Mouse (Mus musculus) testis, postnatal 14 days (tissue): ENCODE data around the gene Tmem200c.

ENCODE experiments used
- DNase-seq: peaks from one replicate; pipeline ENCODE4 v3.0.0; 2021; ENCODE audit warnings: low spot score

Gene Tmem200c

DNA sequence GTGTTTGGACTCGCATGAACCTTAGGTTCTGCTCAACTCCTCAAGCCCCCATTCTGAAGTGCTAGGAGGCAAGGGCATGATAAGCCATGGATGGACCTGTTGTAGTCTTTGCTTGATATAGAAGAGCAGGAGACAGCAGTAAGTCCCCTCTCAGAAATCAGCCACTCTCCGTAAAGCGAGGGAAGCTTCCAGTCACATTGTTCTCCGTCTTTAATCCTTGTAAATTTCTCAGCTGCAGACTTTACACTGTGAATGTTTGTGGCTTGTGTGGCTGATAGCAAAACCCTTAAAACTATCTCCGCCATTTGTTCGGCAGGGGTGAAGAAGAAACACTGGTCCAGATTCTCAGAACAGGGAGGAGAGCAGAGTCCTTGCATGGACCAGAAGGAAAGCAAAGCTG, at the start of gene Tmem200c:
Tmem200c (plus strand) TSS at position 301 of the 400 bp plus-strand sequence.
- no peak for DNase-seq

DNA sequence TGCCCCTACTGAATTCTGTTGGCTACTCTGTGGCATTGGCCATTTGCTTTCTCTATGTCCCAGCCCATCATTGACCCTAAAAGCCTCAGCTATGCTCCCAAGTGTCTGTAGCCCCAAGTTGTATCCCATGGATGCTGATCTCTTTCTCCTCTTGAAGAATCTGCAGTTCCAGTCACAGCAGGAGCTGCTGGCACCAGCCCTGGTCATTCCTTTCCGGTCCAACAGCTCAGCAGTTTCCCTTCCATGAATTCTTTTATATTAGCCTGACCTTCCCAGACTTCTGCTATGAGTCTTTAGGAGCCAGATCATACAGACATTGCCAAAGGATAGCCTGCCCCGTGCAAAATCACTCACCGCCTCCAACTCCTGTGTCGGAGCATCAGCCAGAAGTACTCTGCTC, 32.7 kb upstream of the Tmem200c start:
- no peak for DNase-seq

GRCm38 (mm10) chr17:68836655-68837012, 10.2 kb downstream of the Tmem200c start:
- DNase-seq = no peak

DNA sequence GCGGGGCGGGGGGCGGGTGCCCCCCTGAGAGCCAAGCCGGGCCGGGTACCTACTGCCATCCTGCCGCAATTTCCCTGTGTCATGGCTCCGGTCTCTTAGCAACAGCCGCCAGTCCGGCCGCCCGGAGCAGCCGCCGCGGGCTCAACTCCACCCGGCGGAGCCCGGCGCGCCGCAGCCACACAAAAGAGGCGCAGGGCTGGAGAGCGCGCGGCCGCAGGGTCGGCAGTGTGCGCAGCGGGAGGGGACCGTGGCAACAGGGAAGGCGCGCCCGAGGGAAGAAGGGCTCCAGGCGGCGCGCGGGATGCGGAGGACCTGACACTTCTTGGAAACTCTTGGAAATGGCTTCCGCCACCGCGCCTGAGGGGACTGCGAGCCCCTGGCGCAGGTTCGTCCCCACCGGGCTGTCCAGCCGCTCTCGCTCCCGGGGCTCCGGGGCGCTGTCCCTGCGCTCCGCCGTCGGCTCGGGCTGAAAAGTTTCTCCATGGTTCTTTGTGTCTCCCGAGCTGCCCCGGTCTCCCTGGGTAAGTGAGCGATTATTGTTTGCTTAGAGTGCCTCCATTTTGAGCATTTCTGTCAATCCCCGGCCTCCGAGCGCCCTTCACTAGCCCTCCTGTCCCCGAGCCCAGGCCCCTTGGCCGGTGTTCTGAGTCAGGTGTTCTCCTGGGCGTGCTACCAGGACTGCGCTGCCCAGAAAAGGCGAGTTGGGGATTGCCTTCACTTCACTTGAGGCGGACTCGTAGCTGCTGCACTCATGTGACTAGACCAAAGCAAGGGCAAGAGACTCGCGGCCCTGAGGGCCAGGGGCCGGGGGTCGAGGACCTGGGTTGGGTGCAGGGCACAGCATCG, 10.8 kb downstream of the Tmem200c start:
- DNase-seq = peak; percentile 20

DNA sequence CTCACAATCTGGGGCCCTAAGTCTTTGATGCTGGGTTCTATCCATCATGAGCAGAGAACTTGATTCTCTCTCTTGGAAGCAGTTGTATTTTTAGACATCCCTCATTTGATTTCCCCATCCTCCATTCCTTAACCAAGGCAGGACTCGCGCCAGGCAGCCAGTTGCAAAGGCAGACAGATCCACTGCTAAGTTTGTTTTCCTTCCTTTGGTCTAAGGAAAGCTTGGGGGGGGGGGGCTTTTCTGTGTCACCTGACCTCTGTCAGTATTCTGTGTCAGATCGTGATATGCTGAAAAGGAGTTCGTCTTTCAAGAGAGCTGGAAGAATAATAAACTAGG, 11.4 kb downstream of the Tmem200c start:
- no peak for DNase-seq

GRCm38 (mm10) chr17:68839888-68840571, 13.6 kb downstream of the Tmem200c start:
- no peak for DNase-seq

GRCm38 (mm10) chr17:68840572-68840939, 14.1 kb downstream of the Tmem200c start:
- no peak for DNase-seq

DNA sequence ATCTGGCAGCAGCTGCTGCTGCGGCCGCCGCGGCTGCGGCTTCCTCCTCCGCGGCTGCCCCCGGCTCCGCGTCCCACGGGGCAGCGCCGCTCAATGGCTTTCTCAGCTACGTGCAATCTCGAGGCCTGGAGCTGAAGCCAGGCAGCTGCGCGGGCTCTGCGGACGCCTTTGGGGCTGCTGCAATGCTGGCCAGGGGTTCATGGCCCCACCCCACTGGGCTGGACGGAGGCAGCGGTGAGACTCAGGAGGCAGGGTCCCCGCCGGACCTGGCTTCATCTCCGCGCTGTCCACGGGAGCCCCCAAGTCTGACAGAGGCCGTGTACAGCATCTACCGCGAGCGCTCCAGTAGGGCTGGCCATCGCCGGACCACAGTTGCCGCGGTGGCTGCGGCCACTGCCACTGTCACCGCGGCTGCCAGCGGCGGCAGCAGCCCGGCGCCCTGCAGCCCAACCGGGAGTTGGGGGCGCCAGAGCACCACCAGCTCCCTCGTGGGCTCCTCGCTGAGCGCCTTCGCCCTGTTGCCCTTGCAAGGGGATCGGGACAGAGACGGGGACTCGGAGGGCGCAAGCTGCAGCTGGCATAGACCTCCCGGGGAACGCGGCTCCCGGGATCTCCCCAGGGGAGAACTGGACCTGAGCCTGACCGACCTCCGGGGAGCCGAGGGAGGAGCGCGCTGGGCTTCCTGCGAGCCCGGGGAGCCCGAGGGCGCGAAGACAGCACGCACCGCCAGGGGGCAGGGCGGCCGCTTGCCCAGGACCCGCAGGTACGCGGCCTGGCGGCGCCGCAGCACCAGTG, 14.9 kb downstream of the Tmem200c start:
- peak; percentile 56 for DNase-seq

GRCm38 (mm10) chr17:68841892-68842252, 15.4 kb downstream of the Tmem200c start:
- no peak for DNase-seq

GRCm38 (mm10) chr17:68845931-68846330, 19.5 kb downstream of the Tmem200c start:
- DNase-seq = no peak

DNA sequence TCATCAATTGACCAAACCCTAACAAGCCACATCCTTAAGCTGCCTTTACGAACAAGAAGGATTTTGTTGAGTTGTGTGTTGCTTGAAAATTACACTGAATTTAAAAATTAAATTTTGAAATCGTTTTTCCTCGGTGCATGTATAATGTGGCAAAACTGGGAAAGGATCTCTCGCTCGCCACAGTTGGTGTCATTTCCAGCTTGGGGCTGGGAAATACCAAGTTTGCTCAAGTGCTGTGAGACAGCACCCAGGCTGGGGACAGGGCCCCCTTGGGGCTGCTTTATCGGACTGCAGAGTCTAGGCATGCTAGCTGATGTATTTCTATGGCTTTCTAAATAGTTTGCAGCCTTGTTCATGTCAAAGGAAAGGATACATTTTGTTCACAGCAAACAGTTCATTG, 22.3 kb downstream of the Tmem200c start:
- DNase-seq = no peak

- no peak for DNase-seq
These were observed 25.9 kb downstream of the Tmem200c start for GRCm38 (mm10) chr17:68852171-68852966.

DNA sequence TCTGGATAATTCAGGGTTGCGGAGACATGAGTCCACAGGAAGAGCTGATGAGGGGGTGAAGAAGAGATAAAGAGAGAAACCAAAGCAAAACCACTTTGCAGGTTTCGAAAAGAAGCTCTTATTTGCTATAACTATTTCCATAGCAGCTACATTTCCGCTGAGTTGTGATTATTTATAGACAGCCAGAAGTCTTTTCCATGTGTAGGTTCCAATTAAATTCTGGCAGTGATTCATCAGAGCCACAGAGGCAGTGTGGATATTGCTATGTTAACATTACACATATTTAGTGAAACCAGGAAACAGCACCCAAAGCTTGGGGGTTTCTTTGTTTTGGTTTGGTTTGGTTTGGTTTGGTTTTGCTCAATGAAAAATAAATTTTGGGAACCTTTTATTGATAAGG, 37.8 kb downstream of the Tmem200c start:
- DNase-seq = no peak

- no peak for DNase-seq
These were observed 42.0 kb downstream of the Tmem200c start for GRCm38 (mm10) chr17:68868439-68868838.

GRCm38 (mm10) chr17:68874021-68874420, 47.6 kb downstream of the Tmem200c start:
- no peak for DNase-seq

GRCm38 (mm10) chr17:68875251-68875650, 48.8 kb downstream of the Tmem200c start:
- no peak for DNase-seq

DNA sequence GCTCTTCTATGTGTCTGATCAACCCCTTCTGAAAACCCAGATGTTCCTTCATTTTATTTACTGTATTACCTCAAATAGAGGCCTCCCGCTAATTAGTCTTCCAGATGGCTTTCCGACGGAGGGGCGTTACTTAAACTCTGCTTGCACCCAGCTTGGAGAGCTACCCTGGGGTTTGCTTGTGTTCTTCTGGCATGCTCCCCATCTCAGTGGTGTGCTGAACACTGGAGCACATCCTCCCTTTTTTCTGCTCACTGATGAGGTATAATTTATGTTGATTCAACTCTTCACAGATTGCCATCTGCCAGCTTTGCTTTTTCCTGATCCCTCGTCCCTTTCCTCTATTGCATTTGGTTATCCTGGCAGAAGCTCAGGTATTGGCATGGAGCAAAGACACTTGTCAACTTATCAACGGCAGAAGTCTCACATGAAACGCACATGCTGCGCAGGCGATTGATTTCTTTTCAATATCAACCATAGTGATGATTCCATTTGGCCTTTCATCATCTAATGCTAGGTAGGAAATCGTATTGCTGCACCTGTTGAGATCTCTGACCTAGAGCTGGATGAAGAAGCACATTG, 49.6 kb downstream of the Tmem200c start:
- DNase-seq = no peak

DNA sequence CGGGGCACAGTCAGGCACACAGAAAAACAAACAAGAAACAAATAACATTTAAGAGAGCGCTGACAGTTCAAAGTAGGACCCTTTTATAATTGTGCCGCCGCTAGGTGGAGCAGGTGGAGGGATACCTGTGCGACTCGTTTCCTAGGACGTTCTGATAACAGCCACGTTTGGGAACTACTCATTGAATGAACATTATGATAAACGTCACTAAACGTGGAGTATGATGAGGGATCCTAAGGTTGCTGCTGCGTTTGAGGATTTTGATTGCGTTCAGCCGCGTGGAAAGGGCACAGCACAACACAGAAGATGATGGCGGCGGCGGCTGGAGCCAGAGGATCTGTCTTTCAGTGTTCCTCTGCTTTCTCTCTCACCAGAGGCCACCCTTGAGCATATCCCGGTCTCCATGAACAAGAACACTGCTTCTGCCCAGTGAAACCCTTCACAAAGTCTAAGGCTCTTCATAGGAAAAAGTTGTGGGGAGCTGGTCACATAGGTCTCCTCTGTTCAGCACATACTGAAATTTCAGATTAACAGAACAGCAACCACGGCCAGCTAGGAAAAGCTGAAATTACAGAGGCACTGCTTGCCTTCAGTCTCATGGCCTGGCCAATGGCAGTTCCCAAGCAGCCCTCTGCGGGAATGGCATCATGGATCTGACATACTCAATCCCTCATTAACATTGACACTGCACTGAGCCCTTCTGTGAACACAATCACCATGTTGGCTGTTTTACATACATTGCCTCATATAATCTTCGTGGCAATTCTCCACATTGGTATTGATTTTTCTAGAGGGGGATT, 55.5 kb downstream of the Tmem200c start:
- DNase-seq = peak; percentile 7

DNA sequence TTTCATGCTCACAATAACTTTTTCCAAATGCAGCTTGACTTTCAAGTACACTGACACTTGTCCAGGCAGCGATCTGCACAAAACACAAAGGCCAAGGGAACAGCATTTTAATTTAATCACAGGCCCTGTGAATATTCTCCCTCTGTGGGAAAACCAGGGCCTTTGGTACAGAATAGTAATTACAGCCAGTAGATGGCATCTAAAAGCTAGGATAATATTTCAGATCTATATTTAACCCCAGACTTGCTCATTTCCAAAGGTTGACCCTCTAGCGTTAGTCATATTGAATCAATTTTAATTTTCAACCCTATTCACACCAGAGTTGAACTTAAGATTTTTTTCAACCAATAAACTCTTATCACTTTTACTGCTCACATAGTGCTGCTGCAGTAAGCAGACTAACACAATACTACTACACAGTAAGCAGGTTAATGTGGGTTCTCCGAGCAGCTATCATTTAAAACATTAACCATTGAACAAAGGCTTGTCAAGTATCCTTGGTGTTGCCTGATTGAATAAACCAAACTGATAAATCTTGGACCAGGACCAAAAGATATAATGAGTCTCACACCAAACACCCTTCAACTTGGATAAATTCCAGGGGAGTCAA, 57.2 kb downstream of the Tmem200c start:
- no peak for DNase-seq

DNA sequence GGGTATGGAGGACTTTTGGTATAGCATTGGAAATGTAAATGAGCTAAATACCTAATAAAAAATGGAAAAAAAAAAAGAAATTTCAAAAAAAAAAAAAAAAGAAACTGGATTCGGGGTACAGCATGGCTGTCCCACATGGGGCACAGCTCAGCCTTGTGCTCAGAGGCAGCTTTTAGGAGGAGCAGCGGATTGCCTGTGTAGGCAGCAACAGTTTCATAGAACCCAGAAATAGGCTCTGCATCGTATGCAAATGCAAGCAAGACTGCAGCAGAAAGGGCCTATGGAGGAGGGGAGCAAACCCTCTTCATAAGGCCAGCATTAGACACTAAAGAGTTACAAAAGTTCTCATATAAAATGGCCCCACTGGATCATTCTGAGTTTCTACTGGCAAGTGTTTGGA, 64.2 kb downstream of the Tmem200c start:
- DNase-seq = no peak
